Mouse (Mus musculus) R1 (cell line): Measurements from ENCODE around the gene Ncln.

Source experiments
- DNase-seq: peaks from one replicate; pipeline ENCODE4 v3.0.0-alpha.2; 2018; ENCODE audit warnings: low read depth, low spot score

The Ncln gene

DNA sequence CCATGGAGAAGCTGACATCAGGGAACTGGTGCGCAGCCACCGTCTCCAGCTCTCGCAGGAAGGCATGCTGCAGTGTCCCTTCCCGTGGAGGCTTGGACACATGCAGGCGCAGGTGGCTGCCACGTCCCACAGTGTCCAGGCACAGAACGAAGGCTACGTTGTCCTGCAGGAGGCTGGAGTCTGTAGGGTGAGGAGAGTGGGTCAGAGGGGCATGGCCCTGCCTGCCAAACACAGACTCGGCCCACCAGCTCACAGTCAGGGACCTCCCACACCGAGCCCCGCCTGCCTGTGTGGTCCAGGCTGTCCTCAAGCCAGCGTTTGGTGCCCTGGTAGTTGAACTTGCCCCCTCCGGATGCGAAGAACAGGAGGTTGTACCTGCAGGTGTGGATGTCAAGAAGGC, 6.3 kb downstream of the Ncln start:
- DNase-seq: no peak

GRCm38 (mm10) chr10:81488081-81488480, 8.1 kb downstream of the Ncln start:
- DNase-seq: no peak

- DNase-seq: no peak
Measured at GRCm38 (mm10) chr10:81486496-81486895, 9.7 kb downstream of the Ncln start.

GRCm38 (mm10) chr10:81485479-81486018, 10.6 kb downstream of the Ncln start:
- no peak for DNase-seq

GRCm38 (mm10) chr10:81485060-81485449, 11.1 kb downstream of the Ncln start:
- DNase-seq: peak; percentile 51

- peak; percentile 42 for DNase-seq
Measured at GRCm38 (mm10) chr10:81484441-81485059, 11.6 kb downstream of the Ncln start.

GRCm38 (mm10) chr10:81483983-81484382, 12.2 kb downstream of the Ncln start:
- peak; percentile 89 for DNase-seq

DNA sequence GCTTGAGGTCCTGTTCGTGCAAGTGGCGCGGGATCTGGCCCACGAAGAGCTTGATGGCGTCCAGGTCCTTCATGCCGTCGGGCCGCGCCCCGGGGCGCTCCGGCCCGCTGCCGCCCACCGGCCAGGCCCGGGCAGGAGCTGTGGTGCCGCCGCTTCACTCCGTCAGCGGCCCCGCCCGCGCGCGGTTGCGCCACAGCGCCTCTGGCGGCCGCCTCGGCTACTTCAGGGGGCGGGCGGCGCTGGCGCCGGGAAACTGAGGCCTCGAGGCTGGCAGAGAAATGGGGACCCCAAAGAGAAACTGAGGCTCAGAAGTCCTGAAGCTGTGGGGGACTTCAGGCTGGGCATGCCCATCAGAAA, 13.7 kb downstream of the Ncln start, which contains the start of gene Celf5:
Gene Celf5, minus strand, starts transcription at position 177 of the 357 bp plus-strand sequence.
- peak; percentile 54 for DNase-seq

- DNase-seq: no peak
Measured at GRCm38 (mm10) chr10:81481605-81482532, 14.3 kb downstream of the Ncln start.

DNA sequence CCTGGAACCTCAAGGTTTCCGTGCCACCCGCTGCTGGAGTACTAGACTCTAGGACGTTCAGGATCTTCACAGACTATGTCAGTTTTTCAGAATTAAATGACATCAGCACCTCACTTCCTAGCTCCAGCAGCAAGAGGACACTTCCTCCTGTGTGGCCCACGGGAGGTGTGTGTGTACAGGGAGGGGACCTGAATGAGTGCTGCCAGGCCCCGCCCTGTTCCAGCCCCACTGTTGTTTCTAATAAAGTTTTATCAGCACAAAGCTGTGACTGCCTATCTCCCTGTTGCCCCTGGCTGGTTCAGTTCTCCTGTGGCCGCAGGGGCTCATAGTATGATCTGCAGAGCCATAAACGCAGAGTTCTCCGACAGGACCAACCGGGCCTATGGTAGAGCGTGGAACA, 21.7 kb downstream of the Ncln start:
- no peak for DNase-seq

- DNase-seq: peak; percentile 73
Measured at GRCm38 (mm10) chr10:81473003-81473451, 23.2 kb downstream of the Ncln start.

- peak; percentile 62 for DNase-seq
Measured at GRCm38 (mm10) chr10:81472403-81473002, 23.7 kb downstream of the Ncln start.

DNA sequence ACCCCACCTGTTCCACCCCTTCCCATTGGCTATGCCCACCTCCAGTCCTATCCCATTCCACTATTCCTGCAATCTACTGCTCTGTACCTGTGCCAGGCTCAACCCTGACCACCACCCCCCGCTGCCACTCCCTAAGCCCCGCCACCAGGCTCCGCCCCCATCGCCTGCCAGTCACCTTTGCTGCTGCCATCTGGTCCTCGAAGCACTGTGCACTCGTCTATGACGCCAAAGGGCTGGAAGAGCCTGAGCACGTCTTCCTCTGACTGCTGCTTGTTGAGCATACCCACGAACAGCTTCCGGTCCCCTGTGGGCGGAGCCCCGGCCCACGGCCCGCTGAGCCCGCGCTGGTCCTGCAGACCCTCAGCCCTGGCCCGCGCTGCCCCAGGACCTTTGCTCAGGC, 25.7 kb downstream of the Ncln start:
- DNase-seq: no peak

DNA sequence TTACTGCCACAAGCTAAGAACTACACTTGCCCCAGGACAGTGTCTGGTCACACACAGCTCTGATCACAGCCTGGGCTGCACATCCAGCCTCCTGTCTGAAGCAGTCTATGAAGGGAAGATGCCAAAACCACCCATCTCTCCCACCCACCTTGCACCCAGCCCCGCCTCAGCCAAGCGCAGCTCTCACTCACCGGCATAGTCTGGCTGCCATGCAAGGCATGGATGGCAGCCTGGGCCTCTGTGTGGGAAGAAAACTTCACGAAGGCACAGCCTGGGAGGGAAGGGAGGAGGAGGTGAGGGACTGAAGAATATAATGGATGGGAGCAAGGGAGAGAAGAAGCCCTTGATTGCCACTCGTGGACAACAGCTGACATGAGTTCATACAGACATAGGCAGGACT, 26.9 kb downstream of the Ncln start:
- no peak for DNase-seq

DNA sequence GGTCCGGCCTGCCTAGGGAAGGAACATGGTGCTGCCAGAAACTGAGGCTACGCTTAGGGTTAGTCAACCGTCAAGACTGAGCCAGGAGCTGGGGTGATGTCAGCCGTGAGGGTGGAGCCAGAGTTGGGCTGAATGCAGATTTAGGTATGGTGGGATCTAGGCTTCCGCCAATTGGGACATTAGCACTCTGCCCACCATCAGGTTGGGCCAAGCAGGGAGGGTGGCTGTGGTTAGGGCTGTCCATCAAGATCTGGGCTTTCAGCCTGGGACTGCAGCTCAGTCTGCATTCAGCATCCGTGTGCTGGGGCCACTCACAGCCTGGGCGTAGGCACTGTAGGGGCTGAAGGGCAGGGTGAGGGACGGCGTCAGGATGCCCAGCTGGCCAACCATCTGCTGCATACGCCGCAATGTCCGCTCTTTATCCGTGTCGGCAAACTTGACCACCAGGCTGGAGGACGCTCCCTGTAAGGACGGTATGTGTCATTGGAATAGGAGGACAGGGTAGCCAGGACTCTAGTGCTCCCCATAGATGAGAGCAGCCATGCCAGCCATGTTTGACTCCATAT, 28.4 kb downstream of the Ncln start:
- no peak for DNase-seq

DNA sequence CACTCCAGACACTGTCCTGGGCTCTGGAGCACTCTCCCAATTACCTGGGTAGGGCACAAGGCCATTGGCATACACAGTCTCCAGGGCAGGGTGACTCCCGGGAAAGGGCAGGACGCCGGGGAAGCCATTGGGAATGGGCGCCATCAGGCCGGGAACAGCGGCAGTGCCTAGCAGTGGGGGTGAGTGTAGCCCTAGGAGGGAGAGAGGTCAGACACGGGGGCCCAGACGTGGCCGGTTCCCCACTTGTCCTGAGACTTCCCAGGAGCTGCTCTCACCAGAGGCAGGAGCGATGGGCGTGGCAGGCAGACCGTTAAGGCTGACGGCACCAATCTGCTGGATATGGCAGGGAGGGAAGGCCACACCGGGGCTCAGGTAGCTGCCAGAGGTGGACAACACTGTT, 29.3 kb downstream of the Ncln start:
- DNase-seq: no peak

DNA sequence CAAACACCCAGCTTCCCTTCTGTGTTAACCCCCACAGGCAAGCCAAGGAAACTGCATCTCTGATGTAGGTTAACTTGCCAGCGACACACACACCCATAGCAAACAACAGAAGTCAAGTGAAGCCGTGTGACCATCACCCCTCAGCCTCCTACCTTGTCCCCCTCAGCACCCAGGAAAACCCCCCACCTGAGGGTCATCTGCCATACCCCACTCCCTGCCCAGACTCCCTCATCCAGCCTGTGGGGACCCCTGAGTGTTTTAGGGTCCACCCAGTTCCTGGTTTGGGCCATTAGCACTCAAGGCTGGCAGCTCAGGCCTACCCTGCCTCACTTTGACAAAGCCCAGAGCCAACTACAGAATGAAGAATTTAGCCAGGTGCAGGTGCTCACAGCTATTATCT, 30.1 kb downstream of the Ncln start:
- no peak for DNase-seq

GRCm38 (mm10) chr10:81465265-81465645, 30.9 kb downstream of the Ncln start:
- peak; percentile 100 for DNase-seq

DNA sequence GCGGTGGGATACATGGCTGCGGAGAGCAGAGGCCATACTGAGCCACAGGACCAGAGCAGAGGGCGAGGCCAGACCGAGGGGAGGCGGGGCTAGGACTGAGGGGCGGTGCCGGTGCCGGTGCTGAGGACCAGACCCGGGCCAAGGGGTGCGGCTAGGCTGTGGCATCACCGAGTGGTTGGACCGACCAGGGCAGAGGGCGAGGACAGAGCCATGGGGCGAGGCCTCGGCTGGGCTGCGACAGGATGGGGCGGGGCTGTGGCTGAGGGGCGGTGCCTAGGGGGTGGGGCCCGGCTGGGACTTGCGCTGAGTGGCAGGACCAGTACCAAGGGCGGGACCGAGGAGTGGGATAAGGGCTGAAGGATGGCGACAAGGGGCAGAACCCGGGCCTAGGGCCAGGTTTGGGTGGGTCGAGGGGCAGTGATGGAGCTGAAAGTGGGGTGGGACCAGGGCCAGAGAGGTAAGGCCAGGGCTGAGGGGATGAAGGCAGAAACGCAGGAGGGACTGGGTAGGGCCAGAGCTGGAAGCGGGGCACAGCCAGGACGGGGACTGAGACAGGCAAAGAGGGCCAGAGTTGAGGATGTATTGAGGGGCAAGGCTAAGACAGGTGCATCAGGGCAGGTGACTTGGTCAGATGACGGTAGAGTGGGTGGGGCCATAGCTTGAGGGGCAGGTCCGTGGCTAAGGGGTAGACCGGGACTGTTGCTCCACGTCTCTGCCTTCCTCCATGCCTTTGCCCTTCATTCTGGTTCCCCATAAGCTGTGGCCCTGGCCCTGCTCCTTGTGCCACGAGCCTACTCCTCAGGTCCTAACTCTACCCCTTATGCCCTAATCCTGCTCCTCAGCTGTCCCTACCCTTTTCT, 31.6 kb downstream of the Ncln start:
- peak; percentile 95 for DNase-seq

- DNase-seq: no peak
Measured at GRCm38 (mm10) chr10:81463531-81463930, 32.7 kb downstream of the Ncln start.

DNA sequence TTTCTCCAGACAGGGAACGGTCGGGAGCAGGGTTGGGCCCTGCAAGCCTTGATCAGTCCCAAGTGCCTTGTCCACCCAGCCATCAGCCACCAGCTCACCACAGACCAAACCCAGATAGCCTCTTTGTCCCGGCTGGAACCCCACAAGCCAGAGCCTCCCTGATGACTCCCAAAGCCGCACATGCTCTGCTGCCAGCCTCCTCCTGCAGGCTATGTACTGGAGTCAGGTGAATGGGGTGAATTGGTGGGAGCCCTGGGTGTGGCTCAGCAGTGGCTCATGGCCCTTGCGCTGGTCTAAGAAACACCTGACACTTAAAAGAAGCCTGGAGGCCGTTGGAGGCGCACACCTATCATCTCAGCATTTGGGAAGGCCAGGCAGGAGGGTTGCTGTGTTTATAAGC, 33.3 kb downstream of the Ncln start:
- no peak for DNase-seq
